Mouse (Mus musculus): Measurements from ENCODE around the gene Arhgap24.
A peak's percentile ranks its signal among the peaks of the same experiment; 100 is the strongest.
"Not testable (repeated sequence)": the region's sequence is repeated elsewhere in the genome, so short reads cannot be mapped to it uniquely, and the experiment has no call there.

Gene Arhgap24

DNA sequence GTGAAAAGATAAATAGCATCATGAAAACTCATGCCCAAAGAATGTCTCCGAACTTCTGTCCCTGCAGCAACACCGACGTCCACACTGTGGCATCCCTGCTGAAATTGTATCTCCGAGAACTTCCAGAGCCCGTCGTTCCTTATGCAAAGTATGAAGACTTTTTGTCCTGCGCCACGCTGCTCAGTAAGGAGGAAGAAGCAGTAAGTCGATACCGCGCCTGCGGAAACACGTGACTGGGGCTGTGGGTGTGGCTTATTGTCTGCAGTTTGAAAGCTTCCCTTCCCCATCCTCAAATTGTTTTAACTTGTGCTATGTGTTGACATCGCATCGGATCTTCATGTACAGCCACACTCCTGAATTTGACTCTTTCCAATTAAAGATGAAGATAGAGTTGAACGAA lies 394.4 kb downstream of the Arhgap24 start:
- no peak for DNase-seq (ENCODE audit: low spot score)

DNA sequence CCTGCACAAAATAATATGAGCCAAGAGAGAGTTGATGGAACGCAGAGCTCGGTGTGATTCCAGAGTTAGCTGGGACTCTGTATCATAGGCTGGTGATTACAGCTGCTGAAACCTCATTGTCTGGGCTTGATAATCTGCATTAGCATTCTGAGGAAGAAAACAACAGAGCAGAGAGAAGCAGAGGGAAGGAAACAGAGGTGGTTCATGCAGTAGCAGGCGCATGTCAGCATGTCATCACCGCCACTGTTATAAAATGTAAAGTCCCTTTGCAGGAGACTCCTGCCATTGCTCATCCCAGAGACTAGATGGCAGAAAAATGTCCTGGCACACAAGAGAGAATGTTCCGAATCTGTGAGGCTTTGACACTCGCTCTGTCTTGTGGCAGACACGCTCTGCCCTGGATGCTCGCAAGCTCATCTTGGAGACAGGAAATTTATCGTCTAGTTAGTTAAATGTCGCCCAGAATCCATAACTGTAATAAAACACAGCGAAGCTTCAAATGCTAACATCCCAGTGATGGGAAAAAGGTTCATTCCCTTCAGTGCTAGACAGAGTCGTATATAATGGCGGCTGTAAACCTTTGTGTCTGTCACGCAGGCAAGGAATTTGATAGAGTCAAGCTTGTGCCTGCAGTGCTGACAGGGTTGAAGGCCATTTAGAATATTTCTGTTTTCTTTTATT lies 407.4 kb downstream of the Arhgap24 start:
- DNase-seq (ENCODE audit: low spot score): no peak

DNA sequence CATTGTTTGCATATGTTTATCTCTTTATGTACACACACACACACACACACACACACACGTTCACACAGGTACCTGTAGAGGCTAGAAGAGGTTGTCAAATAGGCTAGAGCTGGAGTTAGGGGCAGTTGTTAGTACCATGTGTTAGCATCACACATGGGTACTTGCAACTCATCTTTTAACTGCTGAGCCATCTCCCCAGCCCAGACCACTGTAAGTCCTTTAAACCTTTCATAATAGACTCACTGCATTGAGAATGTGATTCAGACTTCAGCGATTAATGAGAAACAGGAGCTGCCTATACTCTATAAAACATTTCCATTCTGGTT lies 407.9 kb downstream of the Arhgap24 start:
- no peak for DNase-seq (ENCODE audit: low spot score)

DNA sequence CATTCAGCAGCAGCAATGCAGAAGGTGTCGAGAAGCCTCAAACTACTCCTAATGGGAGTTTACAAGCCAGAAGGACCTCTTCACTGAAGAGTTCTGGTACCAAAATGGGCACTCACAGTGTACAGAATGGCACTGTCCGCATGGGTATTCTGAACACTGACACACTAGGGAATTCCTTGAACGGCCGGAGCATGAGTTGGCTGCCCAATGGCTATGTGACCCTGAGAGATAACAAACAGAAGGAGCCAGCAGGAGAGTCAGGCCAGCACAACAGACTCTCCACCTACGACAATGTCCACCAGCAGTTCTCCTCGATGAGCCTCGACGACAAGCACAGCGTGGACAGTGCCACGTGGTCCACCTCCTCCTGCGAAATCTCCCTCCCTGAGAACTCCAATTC lies 411.0 kb downstream of the Arhgap24 start:
- no peak for DNase-seq (ENCODE audit: low spot score)

DNA sequence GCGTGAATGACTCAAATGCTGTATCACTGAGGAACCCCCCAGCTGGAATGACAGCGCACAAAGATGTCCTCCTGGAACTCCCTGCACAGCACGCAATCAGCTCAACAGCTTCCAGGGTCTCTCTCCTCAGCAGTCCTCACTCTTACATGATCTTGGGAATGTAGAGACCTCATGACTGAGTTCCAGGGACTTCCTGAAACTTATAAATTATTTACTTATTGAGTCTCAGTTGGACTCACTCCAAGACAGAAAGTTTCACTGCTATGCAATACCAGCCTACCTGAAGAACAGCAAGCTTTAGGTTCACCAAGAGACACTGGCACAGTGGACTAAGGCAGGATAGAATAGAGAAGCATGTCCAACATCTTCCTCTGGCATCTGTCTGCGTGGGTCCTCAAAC lies 417.1 kb downstream of the Arhgap24 start:
- no peak for DNase-seq (ENCODE audit: low spot score)

DNA sequence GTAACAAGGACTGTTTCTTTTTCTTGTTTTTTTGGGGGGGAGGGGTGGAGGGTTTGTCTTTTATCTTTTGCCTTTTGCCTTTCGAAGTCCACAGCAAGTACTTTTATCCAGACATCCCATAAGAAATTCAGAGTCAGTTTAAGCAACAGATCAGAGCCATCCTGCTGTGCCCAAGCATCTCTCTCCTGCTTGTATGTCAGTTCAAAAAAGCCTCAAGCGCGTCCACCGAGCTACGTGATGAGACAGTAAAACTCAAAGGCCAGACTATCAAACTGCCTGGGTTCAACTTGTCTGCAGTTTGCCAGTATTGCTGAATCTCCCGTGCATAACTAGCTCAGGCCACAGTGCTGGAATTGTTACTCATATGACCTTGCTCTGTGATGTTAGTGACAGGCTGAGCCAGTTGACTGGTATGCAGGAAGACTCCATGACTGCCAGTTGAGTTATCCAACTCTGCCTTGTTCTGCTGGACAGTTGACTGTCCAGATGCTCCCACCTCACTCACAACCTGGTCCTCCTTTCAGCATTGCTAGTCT lies 418.6 kb downstream of the Arhgap24 start:
- DNase-seq (ENCODE audit: low spot score): no peak

DNA sequence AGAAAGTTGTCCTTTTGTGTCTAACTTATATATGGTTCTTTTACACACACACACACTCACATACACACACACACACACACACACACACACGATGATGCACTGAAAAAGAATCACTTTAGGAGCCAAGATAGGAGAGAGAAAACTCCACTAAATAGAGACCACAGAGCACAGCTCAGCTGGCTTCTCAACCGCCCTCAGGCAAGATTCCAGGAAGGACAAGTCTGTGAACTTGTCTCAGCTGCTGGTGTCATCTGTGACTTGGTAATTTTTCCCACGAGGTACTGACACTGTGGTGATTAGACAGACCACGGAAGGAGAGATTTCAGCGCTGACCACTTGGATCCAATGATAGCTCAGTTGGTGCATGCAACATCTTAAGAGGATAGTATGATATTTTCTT lies 420.0 kb downstream of the Arhgap24 start:
- no peak for DNase-seq (ENCODE audit: low spot score)

DNA sequence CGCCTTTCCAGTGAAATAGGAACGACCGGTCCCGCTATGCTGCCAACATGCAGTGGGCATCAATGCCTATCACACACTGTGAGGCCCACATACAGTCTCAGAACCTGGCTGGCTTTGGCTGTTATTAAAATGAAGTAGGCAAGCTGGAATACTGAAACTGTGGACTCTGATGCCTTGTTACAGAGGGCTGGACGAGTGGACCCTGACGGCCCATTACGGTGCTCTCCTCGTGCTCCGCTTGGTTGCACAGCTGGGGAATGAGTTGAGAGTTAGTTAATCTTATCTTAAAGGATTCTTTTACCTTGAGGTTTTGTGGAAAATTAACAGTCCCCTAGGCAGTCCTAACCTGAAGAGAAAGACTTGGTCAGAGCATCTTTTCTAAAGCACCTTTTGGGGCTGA lies 422.3 kb downstream of the Arhgap24 start:
- no peak for DNase-seq (ENCODE audit: low spot score)

DNA sequence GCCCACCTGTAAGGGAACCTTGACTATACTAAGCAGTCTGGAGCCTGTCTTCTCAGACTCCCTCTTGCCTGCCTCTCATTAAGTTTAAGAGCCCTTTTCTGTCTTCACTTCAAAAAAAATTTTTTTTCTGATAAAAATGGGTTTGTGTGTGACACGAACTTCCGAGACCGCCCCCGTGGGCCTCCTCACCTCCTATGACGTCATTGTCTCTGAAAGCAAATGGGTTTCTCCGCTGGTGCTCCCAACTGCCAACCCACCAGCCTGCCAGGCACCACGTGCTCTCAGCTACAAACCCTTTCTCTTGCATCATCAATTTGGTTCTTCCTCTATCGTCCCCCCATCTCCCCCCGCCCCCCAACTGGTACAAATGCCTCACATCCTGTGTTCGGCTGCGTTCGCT lies 422.9 kb downstream of the Arhgap24 start:
- DNase-seq (ENCODE audit: low spot score): no peak

DNA sequence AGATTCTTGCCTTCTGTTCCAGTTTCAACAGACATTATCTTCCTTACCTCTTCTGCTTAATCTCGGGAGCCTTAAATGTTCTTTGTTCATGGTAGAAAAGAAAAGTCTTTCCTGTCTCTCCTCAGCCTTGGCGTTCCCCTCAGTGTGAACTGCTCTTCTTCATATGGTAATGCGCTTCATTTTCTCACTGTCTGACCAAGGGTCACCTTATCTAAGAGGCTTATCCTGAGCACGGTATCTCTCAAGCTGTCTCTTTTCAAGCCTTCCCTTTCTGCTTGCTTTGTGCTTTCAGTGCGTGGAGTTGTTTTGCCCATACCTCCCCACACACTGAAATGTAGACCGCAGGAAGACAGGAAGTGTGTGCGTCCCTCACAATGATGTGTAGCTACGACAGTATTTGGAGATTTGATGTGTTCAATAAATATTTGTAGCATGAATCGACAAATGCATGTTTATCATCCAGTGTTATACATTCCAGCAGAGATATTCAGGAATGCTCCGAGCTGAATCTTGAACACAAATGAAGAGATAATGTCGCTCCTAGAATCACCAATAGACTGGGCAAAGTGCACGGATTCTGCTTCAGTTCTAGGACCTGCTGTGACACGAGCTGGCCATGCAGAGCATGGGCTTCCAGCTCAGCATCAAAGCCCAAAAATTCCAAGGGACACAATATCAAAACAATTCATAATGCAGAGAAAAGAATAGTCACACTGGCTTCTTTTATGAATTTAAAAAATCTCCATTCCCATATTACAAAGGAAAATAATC lies 424.4 kb downstream of the Arhgap24 start:
- DNase-seq (ENCODE audit: low spot score): no peak

DNA sequence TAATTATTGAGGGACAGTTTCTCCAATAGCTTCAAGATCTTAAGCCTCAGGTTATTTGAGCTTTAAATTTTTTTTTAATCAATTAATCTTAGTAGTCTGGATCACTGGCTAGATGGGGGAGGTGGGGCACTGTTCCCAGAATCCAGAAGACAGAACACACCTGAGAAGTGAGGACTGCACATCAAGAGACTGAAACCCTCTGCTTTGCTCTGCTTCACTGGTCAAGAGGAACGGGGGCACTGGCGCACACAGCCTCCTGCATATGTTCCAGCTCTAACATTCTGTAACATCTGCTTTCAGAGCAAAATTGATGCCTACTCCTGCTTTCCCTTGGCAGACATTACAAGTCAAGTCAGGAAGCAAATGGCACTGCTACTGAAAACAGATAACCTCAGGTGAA lies 439.0 kb downstream of the Arhgap24 start:
- DNase-seq (ENCODE audit: low spot score): no peak

DNA sequence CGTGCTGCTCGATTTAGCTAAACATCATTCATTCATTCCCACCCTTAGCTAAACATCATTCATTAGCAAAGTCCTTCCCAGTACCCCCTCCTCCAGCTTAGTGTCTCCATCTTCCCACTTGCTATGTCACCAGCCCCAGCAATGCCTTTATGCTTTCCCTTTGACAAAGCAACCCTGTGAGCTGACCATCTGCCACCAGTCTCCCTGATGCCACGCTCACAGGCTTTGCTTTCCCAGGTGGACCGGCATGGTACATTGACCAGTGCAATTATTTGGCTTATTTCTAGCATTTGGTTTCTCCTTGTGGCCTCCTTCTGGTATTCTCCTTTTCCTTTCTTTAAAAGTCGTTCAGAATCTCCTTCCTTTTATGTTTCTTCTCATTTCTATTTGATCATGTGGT lies 445.6 kb downstream of the Arhgap24 start:
- no peak for DNase-seq (ENCODE audit: low spot score)

DNA sequence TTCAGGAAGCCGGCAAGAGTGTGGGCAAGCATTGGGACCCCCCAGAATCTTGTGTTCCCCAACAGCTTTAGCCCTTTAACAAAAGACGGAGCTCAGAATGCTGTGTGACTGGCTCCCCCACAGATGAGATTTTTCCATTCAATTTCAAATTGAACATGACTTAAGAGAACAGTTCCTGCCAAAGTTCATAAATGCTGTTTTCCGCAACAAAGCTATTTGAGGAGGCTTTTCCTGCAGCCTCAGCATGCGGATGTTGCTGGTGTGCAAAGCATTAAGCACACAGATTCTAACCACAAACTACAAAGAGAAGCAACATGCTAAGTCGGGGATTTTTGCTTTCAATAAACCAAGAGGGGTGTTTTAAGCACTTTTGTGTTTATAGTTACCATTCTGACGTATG lies 449.0 kb downstream of the Arhgap24 start:
- no peak for DNase-seq (ENCODE audit: low spot score)

DNA sequence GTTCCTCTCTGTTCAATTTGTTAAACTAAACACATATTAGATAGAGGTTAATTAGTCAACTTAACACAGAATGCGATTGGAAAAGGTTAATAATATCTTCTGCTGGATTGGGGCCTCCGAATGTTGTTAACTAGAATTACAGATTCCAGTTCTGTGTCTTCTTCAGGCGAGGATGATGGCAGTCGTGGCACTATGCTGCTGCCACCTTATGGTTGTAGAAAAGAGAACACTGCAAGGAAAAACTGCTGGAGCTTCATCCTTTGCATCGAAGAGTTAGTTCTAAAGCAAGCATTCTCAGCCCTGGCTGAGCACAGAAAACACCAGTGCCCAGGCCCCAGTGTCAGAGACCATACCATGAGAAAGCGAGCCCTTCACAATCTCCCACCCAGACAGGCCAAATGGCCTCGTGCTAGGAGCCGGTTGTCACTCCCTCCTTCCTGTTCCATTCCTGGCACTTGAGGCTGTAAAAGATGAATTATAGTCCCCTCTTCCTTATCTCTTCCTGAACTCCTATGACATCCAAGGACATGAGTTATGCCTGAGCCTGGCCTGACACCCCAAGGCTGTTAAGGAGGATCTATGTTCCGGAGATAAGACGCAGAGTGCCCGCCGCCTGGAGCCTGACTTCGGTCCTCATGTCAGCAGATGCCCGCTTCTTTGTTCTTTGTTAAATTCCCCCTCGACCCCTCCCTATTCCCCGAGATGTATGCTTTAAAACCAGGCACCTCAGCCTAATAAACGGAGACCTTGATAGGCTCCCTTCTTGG lies 462.9 kb downstream of the Arhgap24 start:
- not testable (repeated sequence) for DNase-seq (ENCODE audit: low spot score)

DNA sequence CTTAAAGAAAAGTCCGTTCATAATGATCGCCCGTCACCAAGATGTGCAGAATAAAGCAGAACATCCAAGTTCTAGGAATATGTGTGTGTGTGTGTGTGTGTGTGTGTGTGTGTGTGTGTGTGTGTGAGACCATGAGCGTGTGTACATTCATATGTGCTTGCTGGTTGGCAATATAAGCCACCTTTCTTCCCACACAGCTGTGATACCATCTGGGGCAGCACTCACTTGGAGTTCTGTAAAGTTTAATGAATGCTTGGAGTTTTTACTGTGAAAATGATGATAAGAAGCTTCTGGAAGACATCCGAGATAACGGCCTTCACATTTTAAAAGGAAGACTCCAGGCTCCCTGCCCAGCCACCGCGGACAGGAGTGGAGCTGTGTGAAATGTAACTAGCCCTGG lies 465.4 kb downstream of the Arhgap24 start:
- no peak for DNase-seq (ENCODE audit: low spot score)

DNA sequence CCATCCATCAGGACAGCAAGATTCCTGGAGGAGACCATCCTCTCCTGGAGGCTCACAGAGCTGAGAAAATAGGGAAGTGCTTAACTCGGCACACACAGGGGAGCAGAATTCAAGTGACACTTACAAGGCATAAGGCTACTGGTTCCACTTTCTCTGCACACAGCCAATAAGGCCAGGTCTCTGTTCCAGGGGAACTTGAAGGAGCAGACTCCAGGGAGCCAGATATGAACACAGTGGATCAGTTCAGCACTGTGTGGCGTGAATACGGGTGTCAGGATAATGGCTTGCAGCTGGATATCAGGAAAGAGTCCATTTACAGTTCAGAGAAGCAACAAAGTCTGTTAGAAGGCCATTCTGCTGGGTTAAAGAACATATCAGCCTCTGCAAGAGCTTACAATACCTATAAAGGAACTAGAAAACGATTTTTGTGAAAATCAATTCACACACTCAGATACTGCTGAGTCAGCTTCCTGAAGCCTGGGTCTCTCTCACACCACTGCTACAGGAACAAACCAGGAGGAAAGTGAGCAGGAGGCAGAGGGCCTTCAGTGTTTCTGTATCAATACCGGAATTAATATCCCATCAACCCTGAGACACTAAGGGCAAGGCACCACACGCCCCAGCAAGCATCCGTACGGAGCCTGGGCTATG lies 466.0 kb downstream of the Arhgap24 start:
- DNase-seq (ENCODE audit: low spot score): peak; percentile 17

Measured in embryo, embryonic 10.5 days (tissue).